Mouse (Mus musculus) cerebellum, adult 2 months (tissue): ENCODE results near the gene Trappc1.
"Not testable (repeated sequence)": the region's sequence is repeated elsewhere in the genome, so short reads cannot be mapped to it uniquely, and the experiment has no call there.

Experiments used
- CTCF ChIP-seq: fragments of 200-500 bp; IDR thresholded peaks from 2 replicates; pipeline ENCODE4 v1.5.1; 2011; ENCODE audit warnings: low read depth, mild to moderate bottlenecking, control low read depth, low read length, moderate library complexity, borderline replicate concordance; ENCODE audit not compliant: insufficient read depth
- POLR2A ChIP-seq: fragments of 200-500 bp; IDR thresholded peaks from 2 replicates; pipeline ENCODE4 v1.6.1; 2011; ENCODE audit warnings: low read length, control low read depth, borderline replicate concordance; ENCODE audit not compliant: insufficient read depth

DNA sequence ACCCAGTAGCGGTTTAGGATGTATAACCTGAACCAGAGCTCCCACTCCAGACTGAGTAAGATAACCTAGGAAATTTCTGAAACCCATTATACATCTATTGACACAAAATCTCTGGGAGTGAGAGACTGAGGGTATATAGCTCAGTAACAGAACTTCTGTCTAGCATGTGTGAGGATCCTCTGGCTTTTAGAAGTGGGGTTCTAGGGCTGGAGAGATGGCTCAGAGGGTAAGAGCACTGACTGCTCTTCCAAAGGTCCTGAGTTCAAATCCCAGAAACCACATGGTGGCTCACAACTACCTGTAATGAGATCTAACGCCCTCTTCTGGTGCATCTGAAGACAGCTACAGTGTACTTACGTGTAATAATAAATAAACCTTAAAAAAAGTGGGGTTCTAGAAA, 5.8 kb upstream of the Trappc1 start:
- not testable (repeated sequence) for TF ChIP-seq POLR2A, CTCF
